In genomic region chr11:61465422-61465821, GRCm38 (mm10) we compare ENCODE assay signal across 34 mouse cellular contexts. TPM values are rescaled to one million over a fixed set of nuclear protein-coding genes. Genes with fewer than 3 reads are reported as not detected.
DNase-seq lines count a peak whose midpoint lies in the region; ATAC-seq lines count a peak whose summit lies in the region.
"Had no signal": no experiment of that assay in that cellular context is flagged by ENCODE, and none has a peak within 500 bp of the region (broad histone marks: within the 10 kb centered on the region; RNA-seq: fewer than 3 reads in every experiment).

No protein-coding gene starts in this region.

- no peak overlapping the region for H3K4me2 ChIP-seq in kidney, embryonic 15.5 days
- H3K4me2 ChIP-seq in kidney, embryonic 14.5 days (replicated peaks; ENCODE audit: low read depth, low read length), result no peak overlapping the region
- peak overlapping the region; percentile 22; the same call in 1 of the 2 replicates for H3K4me2 ChIP-seq in lung, embryonic 16.5 days (ENCODE audit: low read depth, low read length)
- no peak overlapping the region for H3K4me2 ChIP-seq in intestine, embryonic 15.5 days (replicated peaks)
- no peak overlapping the region for H3K4me2 ChIP-seq in stomach, embryonic 16.5 days (ENCODE audit: low read depth, low read length)
- H3K4me2 ChIP-seq: embryonic facial prominence, embryonic 13.5 days; forebrain, embryonic 12.5 days; heart, embryonic 13.5 days; hindbrain, embryonic 15.5 days; limb, embryonic 12.5 days; liver, embryonic 15.5 days; midbrain, embryonic 12.5 days; neural tube, embryonic 12.5 days had no signal

- ATAC-seq in kidney, embryonic 15.5 days (replicated peaks; ENCODE audit: low FRiP score), result no peak
- no peak for ATAC-seq in kidney, embryonic 14.5 days (ENCODE audit: low FRiP score, low TSS enrichment)
- peak; percentile 73 for ATAC-seq in lung, embryonic 16.5 days (ENCODE audit: low read depth)
- 0 out of 2 replicates have a peak, but pooled peaks have one; percentile 41 for ATAC-seq in intestine, embryonic 15.5 days
- ATAC-seq in stomach, embryonic 16.5 days (ENCODE audit: insufficient read depth, low FRiP score), result peak; percentile 71; the same call in 1 of the 2 replicates
- ATAC-seq: CD4-positive, CD25-positive, alpha-beta regulatory T cell, adult 4 months; forebrain, postnatal 0 days had no signal

- H3K9ac ChIP-seq in kidney, embryonic 15.5 days, result no peak overlapping the region
- H3K9ac ChIP-seq in kidney, embryonic 14.5 days (ENCODE audit: low read depth, low read length), result no peak overlapping the region
- H3K9ac ChIP-seq in lung, embryonic 16.5 days (ENCODE audit: low read length), result no peak overlapping the region; the same call in 1 of the 2 replicates
- H3K9ac ChIP-seq in intestine, embryonic 15.5 days, result no peak overlapping the region
- H3K9ac ChIP-seq in stomach, embryonic 16.5 days (ENCODE audit: low read length), result no peak overlapping the region
- H3K9ac ChIP-seq: embryonic facial prominence, embryonic 13.5 days; forebrain, embryonic 12.5 days; forebrain, postnatal 0 days; heart, embryonic 13.5 days; hindbrain, embryonic 15.5 days; limb, embryonic 12.5 days; liver, embryonic 15.5 days; midbrain, embryonic 12.5 days; neural tube, embryonic 12.5 days had no signal

- no peak for DNase-seq in lung, postnatal 10 days
- DNase-seq in urinary bladder, postnatal 10 days (ENCODE audit: low spot score), result no peak
- DNase-seq: adrenal gland, postnatal 25 days; cerebellum, adult 11-12 months; cerebellum, adult 9-11 months; embryo, embryonic 11 days; forebrain, postnatal 0 days; heart, postnatal 14 days; kidney, adult 18-20 months; lung, postnatal 4 days; right cerebral cortex, postnatal 4 days; thymus, postnatal 25 days had no signal

- peaks cover 12% of the 10 kb centered on the region; the same call in 1 of the 2 replicates for H3K4me1 ChIP-seq in kidney, embryonic 15.5 days
- 0 out of 2 replicates have a peak, but pooled peaks cover 8% of the 10 kb centered on the region for H3K4me1 ChIP-seq in kidney, embryonic 14.5 days (ENCODE audit: control insufficient read depth, insufficient read depth, low read length)
- peaks cover 17% of the 10 kb centered on the region for H3K4me1 ChIP-seq in lung, embryonic 16.5 days (replicated peaks; ENCODE audit: control insufficient read depth, insufficient read depth, low read length)
- H3K4me1 ChIP-seq in intestine, embryonic 15.5 days (replicated peaks), result 0 out of 2 replicates have a peak, but pooled peaks cover 2% of the 10 kb centered on the region
- H3K4me1 ChIP-seq in stomach, embryonic 16.5 days (ENCODE audit: control insufficient read depth, insufficient read depth, low read length), result peaks cover 11% of the 10 kb centered on the region
- H3K4me1 ChIP-seq: forebrain, embryonic 12.5 days; heart, embryonic 13.5 days; hindbrain, embryonic 15.5 days; limb, embryonic 12.5 days; midbrain, embryonic 12.5 days; neural tube, embryonic 12.5 days had no signal

- 0 out of 2 replicates have a peak overlapping the region, but pooled peaks have one; percentile 45 for H3K27ac ChIP-seq in kidney, embryonic 15.5 days
- H3K27ac ChIP-seq in kidney, embryonic 14.5 days (ENCODE audit: low read depth, low read length), result no peak overlapping the region
- peak overlapping the region; percentile 78 for H3K27ac ChIP-seq in lung, embryonic 16.5 days (ENCODE audit: low read length)
- peak overlapping the region; percentile 64 for H3K27ac ChIP-seq in intestine, embryonic 15.5 days
- H3K27ac ChIP-seq in stomach, embryonic 16.5 days (ENCODE audit: low read length), result peak overlapping the region; percentile 90
- H3K27ac ChIP-seq: embryonic facial prominence, embryonic 13.5 days; forebrain, embryonic 12.5 days; heart, embryonic 13.5 days; hindbrain, embryonic 10.5 days; hindbrain, embryonic 15.5 days; layer of hippocampus, adult 2 months; left cerebral cortex, adult 2 months; limb, embryonic 12.5 days; liver, embryonic 15.5 days; midbrain, embryonic 12.5 days; neural tube, embryonic 12.5 days had no signal

- no peaks in the 10 kb centered on the region for H3K36me3 ChIP-seq in kidney, embryonic 15.5 days
- no peaks in the 10 kb centered on the region for H3K36me3 ChIP-seq in kidney, embryonic 14.5 days (ENCODE audit: control insufficient read depth, insufficient read depth, low read length)
- no peaks in the 10 kb centered on the region for H3K36me3 ChIP-seq in lung, embryonic 16.5 days (ENCODE audit: control insufficient read depth, insufficient read depth, low read length)
- H3K36me3 ChIP-seq in intestine, embryonic 15.5 days, result no peaks in the 10 kb centered on the region
- H3K36me3 ChIP-seq in stomach, embryonic 16.5 days (ENCODE audit: control insufficient read depth, insufficient read depth, low read length), result no peaks in the 10 kb centered on the region
- H3K36me3 ChIP-seq: embryonic facial prominence, embryonic 13.5 days; forebrain, embryonic 12.5 days; heart, embryonic 13.5 days; hindbrain, embryonic 10.5 days; hindbrain, embryonic 15.5 days; limb, embryonic 12.5 days; liver, embryonic 15.5 days; midbrain, embryonic 12.5 days; neural tube, embryonic 12.5 days had no signal

- 58% methylated on average over 4 of the region's 4 CpGs for WGBS in kidney, embryonic 15.5 days
- 54% methylated on average over 4 of the region's 4 CpGs for WGBS in kidney, embryonic 14.5 days
- 21% methylated on average over 4 of the region's 4 CpGs for WGBS in lung, embryonic 16.5 days
- WGBS in intestine, embryonic 15.5 days, result 33% methylated on average over 4 of the region's 4 CpGs
- 27% methylated on average over 4 of the region's 4 CpGs for WGBS in stomach, embryonic 16.5 days

- no peaks in the 10 kb centered on the region for H3K9me3 ChIP-seq in kidney, embryonic 15.5 days (replicated peaks)
- no peaks in the 10 kb centered on the region for H3K9me3 ChIP-seq in kidney, embryonic 14.5 days (ENCODE audit: control insufficient read depth, low read length)
- peaks cover 4% of the 10 kb centered on the region; the same call in 1 of the 2 replicates for H3K9me3 ChIP-seq in lung, embryonic 16.5 days (ENCODE audit: control insufficient read depth, low read length)
- H3K9me3 ChIP-seq in intestine, embryonic 15.5 days, result no peaks in the 10 kb centered on the region
- H3K9me3 ChIP-seq in stomach, embryonic 16.5 days (replicated peaks; ENCODE audit: control insufficient read depth, low read length), result no peaks in the 10 kb centered on the region
- H3K9me3 ChIP-seq: embryonic facial prominence, embryonic 13.5 days; forebrain, embryonic 12.5 days; hindbrain, embryonic 10.5 days; hindbrain, embryonic 15.5 days; liver, embryonic 15.5 days; midbrain, embryonic 12.5 days; neural tube, embryonic 12.5 days had no signal

- H3K4me3 ChIP-seq in kidney, embryonic 15.5 days (replicated peaks), result no peak overlapping the region
- no peak overlapping the region for H3K4me3 ChIP-seq in kidney, embryonic 14.5 days (ENCODE audit: low read length)
- no peak overlapping the region for H3K4me3 ChIP-seq in lung, embryonic 16.5 days (ENCODE audit: low read length)
- no peak overlapping the region for H3K4me3 ChIP-seq in intestine, embryonic 15.5 days (replicated peaks)
- no peak overlapping the region for H3K4me3 ChIP-seq in stomach, embryonic 16.5 days (replicated peaks; ENCODE audit: low read length)
- H3K4me3 ChIP-seq: embryonic facial prominence, embryonic 13.5 days; erythroblast, embryonic 14.5 days; forebrain, embryonic 12.5 days; heart, embryonic 13.5 days; hindbrain, embryonic 10.5 days; hindbrain, embryonic 15.5 days; layer of hippocampus, adult 2 months; left cerebral cortex, adult 2 months; limb, embryonic 12.5 days; liver, embryonic 15.5 days; megakaryocyte, embryonic 14.5 days; midbrain, embryonic 12.5 days; myocyte; neural tube, embryonic 12.5 days had no signal

- no peaks in the 10 kb centered on the region for H3K27me3 ChIP-seq in kidney, embryonic 15.5 days
- H3K27me3 ChIP-seq in kidney, embryonic 14.5 days (ENCODE audit: control insufficient read depth, insufficient read depth, low read length), result no peaks in the 10 kb centered on the region
- no peaks in the 10 kb centered on the region for H3K27me3 ChIP-seq in lung, embryonic 16.5 days (ENCODE audit: control insufficient read depth, insufficient read depth, low read depth, low read length)
- no peaks in the 10 kb centered on the region for H3K27me3 ChIP-seq in intestine, embryonic 15.5 days (replicated peaks)
- H3K27me3 ChIP-seq in stomach, embryonic 16.5 days (ENCODE audit: control insufficient read depth, insufficient read depth, low read length), result no peaks in the 10 kb centered on the region
- H3K27me3 ChIP-seq: embryonic facial prominence, embryonic 13.5 days; forebrain, embryonic 12.5 days; heart, embryonic 13.5 days; hindbrain, embryonic 15.5 days; limb, embryonic 12.5 days; liver, embryonic 15.5 days; midbrain, embryonic 12.5 days; neural tube, embryonic 12.5 days had no signal

RNA-seq across cellular contexts. Expression of gene Rnf112, which starts 11.5 kb away (rescaled TPM):
- polyA plus RNA-seq in kidney, embryonic 15.5 days (2015; fragmentation: Nextera tagmentation; extraction: Ambion mirVana), result 0.30 and 1.1 TPM in 2 replicates
- 0.08 and 0.26 TPM in 2 replicates for polyA plus RNA-seq in kidney, embryonic 14.5 days (2014; fragmentation: Nextera tagmentation; extraction: Ambion mirVana)
- polyA plus RNA-seq in lung, embryonic 16.5 days (2015; fragmentation: Nextera tagmentation; extraction: Ambion mirVana), result 0.78 and 1.2 TPM in 2 replicates
- polyA plus RNA-seq in intestine, embryonic 15.5 days (2015; fragmentation: Nextera tagmentation; extraction: Ambion mirVana), result 1.6 and 1.7 TPM in 2 replicates
- polyA plus RNA-seq in stomach, embryonic 16.5 days (2015; fragmentation: Nextera tagmentation; extraction: Ambion mirVana), result 2.2 and 2.4 TPM in 2 replicates
- polyA plus RNA-seq: CD4-positive, CD25-positive, alpha-beta regulatory T cell, adult 4 months; erythroblast, embryonic 14.5 days; liver, adult 2 months; myocyte; spleen, adult 2 months had no signal

RNA-seq across cellular contexts. Expression of gene Mfap4, which starts 19.8 kb away (rescaled TPM):
- 141 and 161 TPM in 2 replicates for polyA plus RNA-seq in kidney, embryonic 15.5 days (2015; fragmentation: Nextera tagmentation; extraction: Ambion mirVana)
- polyA plus RNA-seq in kidney, embryonic 14.5 days (2014; fragmentation: Nextera tagmentation; extraction: Ambion mirVana), result 115 and 163 TPM in 2 replicates
- polyA plus RNA-seq in lung, embryonic 16.5 days (2015; fragmentation: Nextera tagmentation; extraction: Ambion mirVana), result 1,630 and 1,660 TPM in 2 replicates
- 210 and 213 TPM in 2 replicates for polyA plus RNA-seq in intestine, embryonic 15.5 days (2015; fragmentation: Nextera tagmentation; extraction: Ambion mirVana)
- 402 and 454 TPM in 2 replicates for polyA plus RNA-seq in stomach, embryonic 16.5 days (2015; fragmentation: Nextera tagmentation; extraction: Ambion mirVana)
- polyA plus RNA-seq: CD4-positive, CD25-positive, alpha-beta regulatory T cell, adult 4 months; erythroblast, embryonic 14.5 days had no signal

RNA-seq across cellular contexts. Expression of gene Mapk7, which starts 28.8 kb away (rescaled TPM):
- polyA plus RNA-seq in kidney, embryonic 15.5 days (2015; fragmentation: Nextera tagmentation; extraction: Ambion mirVana), result 54.1 and 63.6 TPM in 2 replicates
- polyA plus RNA-seq in kidney, embryonic 14.5 days (2014; fragmentation: Nextera tagmentation; extraction: Ambion mirVana), result 34.2 and 53.4 TPM in 2 replicates
- polyA plus RNA-seq in lung, embryonic 16.5 days (2015; fragmentation: Nextera tagmentation; extraction: Ambion mirVana), result 59.6 and 61.8 TPM in 2 replicates
- polyA plus RNA-seq in intestine, embryonic 15.5 days (2015; fragmentation: Nextera tagmentation; extraction: Ambion mirVana), result 36.3 and 38.8 TPM in 2 replicates
- polyA plus RNA-seq in stomach, embryonic 16.5 days (2015; fragmentation: Nextera tagmentation; extraction: Ambion mirVana), result 41.0 and 48.8 TPM in 2 replicates

RNA-seq across cellular contexts. Expression of gene B9d1, which starts 39.5 kb away (rescaled TPM):
- 42.6 and 45.2 TPM in 2 replicates for polyA plus RNA-seq in kidney, embryonic 15.5 days (2015; fragmentation: Nextera tagmentation; extraction: Ambion mirVana)
- 49.2 and 56.4 TPM in 2 replicates for polyA plus RNA-seq in kidney, embryonic 14.5 days (2014; fragmentation: Nextera tagmentation; extraction: Ambion mirVana)
- 47.3 and 47.9 TPM in 2 replicates for polyA plus RNA-seq in lung, embryonic 16.5 days (2015; fragmentation: Nextera tagmentation; extraction: Ambion mirVana)
- polyA plus RNA-seq in intestine, embryonic 15.5 days (2015; fragmentation: Nextera tagmentation; extraction: Ambion mirVana), result 20.9 and 24.3 TPM in 2 replicates
- 21.9 and 24.3 TPM in 2 replicates for polyA plus RNA-seq in stomach, embryonic 16.5 days (2015; fragmentation: Nextera tagmentation; extraction: Ambion mirVana)

Comparison
In these comparisons a context has a peak if more than half of its experiments do, and no peak if none do; other contexts are left out.
1. ATAC-seq: peak in lung, embryonic 16.5 days (single experiment), intestine, embryonic 15.5 days (single experiment) and stomach, embryonic 16.5 days (single experiment); none in kidney, embryonic 15.5 days (single experiment) and kidney, embryonic 14.5 days (single experiment).